In the genomic region with DNA sequence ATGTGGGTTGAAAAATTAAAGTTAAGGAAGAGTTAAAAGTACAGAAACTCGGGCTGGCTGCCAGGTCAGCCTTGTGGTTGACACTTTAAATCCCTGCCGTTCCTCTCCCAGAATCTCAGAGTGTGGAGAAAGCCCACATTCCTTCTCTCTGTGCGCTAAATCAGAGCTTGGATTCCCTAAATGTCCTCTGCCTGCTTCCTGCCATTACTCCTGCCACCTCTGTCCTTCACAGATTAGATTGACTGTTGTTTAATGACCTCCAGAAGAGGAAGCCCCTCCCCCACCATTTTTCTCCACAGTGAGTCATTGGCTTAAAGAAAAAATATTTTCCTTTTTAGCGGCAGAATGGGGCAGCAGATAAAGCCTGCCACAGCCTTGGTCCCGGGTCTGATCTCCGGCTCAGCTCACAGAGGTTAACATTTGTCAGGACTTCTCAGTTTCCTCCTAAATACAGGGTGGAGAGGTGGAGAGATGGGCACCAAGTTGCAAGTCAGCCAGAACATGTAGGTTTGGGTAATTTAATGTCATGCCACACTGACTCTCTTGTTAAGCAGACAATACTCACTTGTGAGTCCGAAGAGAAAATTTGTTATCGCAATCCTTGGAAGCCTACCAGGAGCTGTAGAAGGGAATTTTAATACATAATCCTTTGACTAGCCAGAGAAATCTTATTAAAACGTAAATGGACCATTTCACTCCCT, we compare ENCODE assay signal across 8 mouse cellular contexts.
A peak's percentile ranks its signal among the peaks of the same experiment; 100 is the strongest.
DNase-seq lines count a peak whose midpoint lies in the region; ATAC-seq and TF ChIP-seq lines count a peak whose summit lies in the region.

No protein-coding gene starts in this region.

- ATAC-seq in forebrain, embryonic 14.5 days: no peak

- no peak for TF ChIP-seq POLR2A in cerebellum, adult 2 months (IDR thresholded peaks at IDR 0.05; ENCODE audit: borderline replicate concordance, insufficient read depth, low read length)

- H3K27ac ChIP-seq in forebrain, embryonic 14.5 days (ENCODE audit: low read depth, low read length): no peak overlapping the region
- H3K27ac ChIP-seq in cerebellum, adult 2 months (ENCODE audit: insufficient read depth, low read length): no peak overlapping the region
- no peak overlapping the region for H3K27ac ChIP-seq in layer of hippocampus, adult 2 months

- peaks cover 22% of the 10 kb centered on the region for H3K4me1 ChIP-seq in forebrain, embryonic 14.5 days (ENCODE audit: control insufficient read depth, insufficient read depth, low read length)
- H3K4me1 ChIP-seq in cerebellum, adult 2 months (ENCODE audit: control insufficient read depth, insufficient read depth, low read length): no peaks in the 10 kb centered on the region; the same call in 1 of the 2 replicates

- H3K27me3 ChIP-seq in forebrain, embryonic 14.5 days (replicated peaks; ENCODE audit: control insufficient read depth, insufficient read depth, low read length): no peaks in the 10 kb centered on the region
- no peaks in the 10 kb centered on the region for H3K27me3 ChIP-seq in cerebellum, adult 2 months (ENCODE audit: control insufficient read depth, insufficient read depth, low read length)

- no peaks in the 10 kb centered on the region for H3K9me3 ChIP-seq in forebrain, embryonic 14.5 days (replicated peaks; ENCODE audit: control insufficient read depth, low read length)

- H3K4me2 ChIP-seq in forebrain, embryonic 14.5 days (ENCODE audit: low read length): peak overlapping the region; percentile 6

- no peaks in the 10 kb centered on the region for H3K36me3 ChIP-seq in forebrain, embryonic 14.5 days (ENCODE audit: control insufficient read depth, insufficient read depth, low read length)

- 13% methylated on average over 9 of the region's 9 CpGs for WGBS in forebrain, embryonic 14.5 days
- 25% methylated on average over 9 of the region's 9 CpGs for WGBS in cerebellum, adult 2 months

- peak; percentile 89 for DNase-seq in heart, adult 11 months
- no peak for DNase-seq in heart, postnatal 14 days
- no peak for DNase-seq in forebrain, embryonic 14.5 days (ENCODE audit: low spot score)
- DNase-seq in kidney, adult 8-10 months: peak; percentile 61 to 78
- peak; percentile 36 to 39 for DNase-seq in lung, postnatal 4 days
- DNase-seq in cerebellum, adult 2 months: no peak
- DNase-seq in gastrocnemius, postnatal 36 days: no peak
- no peak for DNase-seq in layer of hippocampus, adult 2 months (ENCODE audit: low spot score in 2 of 2)

- intact Hi-C loops in heart, postnatal 14 days (cut with DNase I): no loop called here
- intact Hi-C loops in gastrocnemius, postnatal 36 days (cut with DNase I): no loop called here

- no peak for TF ChIP-seq CTCF in cerebellum, adult 2 months (IDR thresholded peaks at IDR 0.05; ENCODE audit: borderline replicate concordance, insufficient read depth, low read depth, low read length)
- TF ChIP-seq CTCF in layer of hippocampus, adult 2 months (conservative IDR thresholded peaks at IDR 0.05): no peak

- no peak overlapping the region for H3K4me3 ChIP-seq in forebrain, embryonic 14.5 days (ENCODE audit: low read depth, low read length)
- no peak overlapping the region for H3K4me3 ChIP-seq in cerebellum, adult 2 months (replicated peaks; ENCODE audit: insufficient read depth, low read depth, low read length)
- H3K4me3 ChIP-seq in layer of hippocampus, adult 2 months: no peak overlapping the region

- H3K9ac ChIP-seq in forebrain, embryonic 14.5 days (ENCODE audit: low read length): no peak overlapping the region

Comparison
In these comparisons a context has a peak if more than half of its experiments do, and no peak if none do; other contexts are left out.
1. DNase-seq: peak in heart, adult 11 months (single experiment), kidney, adult 8-10 months (2 of 2) and lung, postnatal 4 days (2 of 2); none in heart, postnatal 14 days (0 of 2), forebrain, embryonic 14.5 days (single experiment), cerebellum, adult 2 months (0 of 2), gastrocnemius, postnatal 36 days (0 of 2) and layer of hippocampus, adult 2 months (0 of 2).